Mouse (Mus musculus) forebrain, embryonic 16.5 days (tissue): ENCODE data around the gene A930017K11Rik. TPM values are rescaled to one million over a fixed set of nuclear protein-coding genes. Genes with fewer than 3 reads are reported as not detected.

Source experiments
- ATAC-seq: fragments of 200-750 bp; cut with Nextera tagmentation; 2 replicates; pipeline ENCODE4 v1.8.0; 2017; ENCODE audit warnings: mild to moderate bottlenecking, moderate library complexity
- H3K27ac ChIP-seq: fragments of 300-500 bp; sonication (generic); 2 replicates; pipeline ENCODE4 v1.5.1; 2014; ENCODE audit warnings: low read length, control low read depth
- H3K27me3 ChIP-seq: fragments of 300-500 bp; sonication (generic); replicated peaks from 2 replicates; pipeline ENCODE4 v1.6.1; 2014; ENCODE audit warnings: low read length; ENCODE audit not compliant: control insufficient read depth, insufficient read depth
- H3K36me3 ChIP-seq: fragments of 300-500 bp; sonication (generic); 2 replicates; pipeline ENCODE4 v1.6.1; 2014; ENCODE audit not compliant: control insufficient read depth, insufficient read depth
- H3K4me1 ChIP-seq: fragments of 300-500 bp; sonication (generic); replicated peaks from 2 replicates; pipeline ENCODE4 v1.6.1; 2014; ENCODE audit warnings: low read length; ENCODE audit not compliant: control insufficient read depth, insufficient read depth
- H3K4me2 ChIP-seq: fragments of 300-500 bp; sonication (generic); 2 replicates; pipeline ENCODE4 v1.6.1; 2014; ENCODE audit warnings: mild to moderate bottlenecking, low read length, control low read depth
- H3K4me3 ChIP-seq: fragments of 300-500 bp; sonication (generic); replicated peaks from 2 replicates; pipeline ENCODE4 v1.5.1; 2014; ENCODE audit warnings: mild to moderate bottlenecking, low read length, control low read depth
- H3K9ac ChIP-seq: fragments of 300-500 bp; sonication (generic); replicated peaks from 2 replicates; pipeline ENCODE4 v1.6.1; 2014; ENCODE audit warnings: low read depth, low read length, control low read depth
- H3K9me3 ChIP-seq: fragments of 300-500 bp; sonication (generic); 2 replicates; pipeline ENCODE4 v1.6.1; 2016; ENCODE audit warnings: low read length; ENCODE audit not compliant: control insufficient read depth
- WGBS: fragments of 180-500 bp; shearing (Covaris S2); extraction: QIAGEN DNeasy Blood & Tissue Kit; methylation state at CpG from one replicate; pipeline ENCODE4 v1.1.7; 2014; 5-methylcytosine and 5-hydroxymethylcytosine counted together
- polyA plus RNA-seq: library from polyadenylated mRNA; unstranded; fragments of >200 nt; fragmentation: Nextera tagmentation; extraction: Ambion mirVana; gene quantifications from 2 replicates; pipeline ENCODE4 v1.2.1, GENCODE M21; 2015

Gene A930017K11Rik
- polyA plus RNA-seq, result 0.21 TPM in 1 of 2 replicates, not detected in the other

- 0 out of 2 replicates have a peak within 1 kb of the TSS, but pooled peaks have one; percentile 2 for H3K9ac ChIP-seq
Observed at GRCm38 (mm10) chr17:25951803-25952623, at the start of gene A930017K11Rik. A930017K11Rik (minus strand) TSS chr17:25952565.

GRCm38 (mm10) chr17:25998425-25998824 is 46.1 kb upstream of the A930017K11Rik start:
- 94% methylated on average over 11 of the region's 11 CpGs for WGBS
- H3K27me3 ChIP-seq, result no peaks in the 10 kb centered on the region
- no peak overlapping the region for H3K4me3 ChIP-seq
- no peak overlapping the region for H3K4me2 ChIP-seq
- H3K4me1 ChIP-seq, result no peaks in the 10 kb centered on the region
- ATAC-seq, result no peak
- H3K27ac ChIP-seq, result no peak overlapping the region
- no peaks in the 10 kb centered on the region for H3K9me3 ChIP-seq
- peaks cover 28% of the 10 kb centered on the region for H3K36me3 ChIP-seq
- H3K9ac ChIP-seq, result no peak overlapping the region

More at GRCm38 (mm10) chr17:25951803-25952623, at the start of gene A930017K11Rik:
- Histone ChIP-seq H3K27me3 (peaks cover 36% of the 10 kb centered on the region), H3K4me1 (peaks cover 11% of the 10 kb centered on the region), H3K4me2 (peak within 1 kb of the TSS; percentile 46), H3K4me3 (peak within 1 kb of the TSS; percentile 34), H3K36me3 (no peaks in the 10 kb centered on the region; the same call in 1 of the 2 replicates), H3K9me3 (no peaks in the 10 kb centered on the region), H3K27ac (no peak within 1 kb of the TSS)
- WGBS, result under 1% methylated on average over 56 of the region's 58 CpGs
- ATAC-seq, result no peak

DNA sequence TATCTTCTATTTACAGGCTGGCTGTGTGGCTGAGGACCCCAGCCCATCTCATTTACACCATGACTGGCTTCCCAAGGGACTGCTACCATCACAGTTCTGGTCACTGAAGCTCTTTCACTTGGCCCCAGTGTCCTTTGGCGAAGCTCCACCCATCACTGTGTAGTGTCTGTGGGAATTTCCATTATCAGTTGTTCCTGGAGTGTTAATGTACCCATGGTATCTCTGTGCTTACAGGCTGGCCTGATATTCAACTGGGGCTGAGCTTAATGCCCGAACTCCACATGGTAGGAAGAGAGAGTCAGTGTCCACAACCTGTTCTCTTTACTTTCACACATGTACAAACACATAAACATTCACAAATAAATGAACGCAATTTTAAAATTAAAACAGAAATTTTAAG is 41.1 kb upstream of the A930017K11Rik start:
- Histone ChIP-seq H3K4me1 (no peaks in the 10 kb centered on the region), H3K4me3 (no peak overlapping the region), H3K9me3 (no peaks in the 10 kb centered on the region), H3K9ac (no peak overlapping the region), H3K36me3 (peaks cover 48% of the 10 kb centered on the region), H3K27ac (no peak overlapping the region), H3K4me2 (no peak overlapping the region), H3K27me3 (no peaks in the 10 kb centered on the region)
- no peak for ATAC-seq
- 91% methylated on average over 3 of the region's 3 CpGs for WGBS

GRCm38 (mm10) chr17:25992274-25992673 is 39.9 kb upstream of the A930017K11Rik start:
- Histone ChIP-seq H3K4me2 (no peak overlapping the region), H3K4me3 (no peak overlapping the region), H3K36me3 (peaks cover 40% of the 10 kb centered on the region), H3K27ac (no peak overlapping the region), H3K9ac (no peak overlapping the region), H3K4me1 (no peaks in the 10 kb centered on the region), H3K27me3 (no peaks in the 10 kb centered on the region), H3K9me3 (no peaks in the 10 kb centered on the region)
- no peak for ATAC-seq
- 93% methylated on average over 4 of the region's 4 CpGs for WGBS

- no peak for ATAC-seq
Observed at GRCm38 (mm10) chr17:25990331-25990730, 38.0 kb upstream of the A930017K11Rik start.

GRCm38 (mm10) chr17:25985306-25986294 is 33.2 kb upstream of the A930017K11Rik start, which contains the start of gene Capn15:
Capn15 (minus strand) TSS chr17:25985796.
- peak within 1 kb of the TSS; percentile 92 for H3K9ac ChIP-seq
- H3K36me3 ChIP-seq, result peaks cover 11% of the 10 kb centered on the region; the same call in 1 of the 2 replicates
- H3K4me3 ChIP-seq, result peak within 1 kb of the TSS; percentile 91
- H3K4me1 ChIP-seq, result peaks cover 22% of the 10 kb centered on the region
- ATAC-seq, result peak; percentile 100
- H3K9me3 ChIP-seq, result no peaks in the 10 kb centered on the region
- peak within 1 kb of the TSS; percentile 81 for H3K4me2 ChIP-seq
- H3K27me3 ChIP-seq, result no peaks in the 10 kb centered on the region
- under 1% methylated on average over 91 of the region's 91 CpGs for WGBS
- peak within 1 kb of the TSS; percentile 87 for H3K27ac ChIP-seq

More at GRCm38 (mm10) chr17:25990331-25990730, 38.0 kb upstream of the A930017K11Rik start:
- Histone ChIP-seq H3K4me3 (no peak overlapping the region), H3K9ac (no peak overlapping the region), H3K36me3 (peaks cover 38% of the 10 kb centered on the region), H3K27me3 (no peaks in the 10 kb centered on the region), H3K9me3 (no peaks in the 10 kb centered on the region), H3K4me1 (peaks cover 3% of the 10 kb centered on the region; the same call in 1 of the 2 replicates), H3K27ac (no peak overlapping the region), H3K4me2 (no peak overlapping the region)
- 95% methylated on average over 5 of the region's 5 CpGs for WGBS

DNA sequence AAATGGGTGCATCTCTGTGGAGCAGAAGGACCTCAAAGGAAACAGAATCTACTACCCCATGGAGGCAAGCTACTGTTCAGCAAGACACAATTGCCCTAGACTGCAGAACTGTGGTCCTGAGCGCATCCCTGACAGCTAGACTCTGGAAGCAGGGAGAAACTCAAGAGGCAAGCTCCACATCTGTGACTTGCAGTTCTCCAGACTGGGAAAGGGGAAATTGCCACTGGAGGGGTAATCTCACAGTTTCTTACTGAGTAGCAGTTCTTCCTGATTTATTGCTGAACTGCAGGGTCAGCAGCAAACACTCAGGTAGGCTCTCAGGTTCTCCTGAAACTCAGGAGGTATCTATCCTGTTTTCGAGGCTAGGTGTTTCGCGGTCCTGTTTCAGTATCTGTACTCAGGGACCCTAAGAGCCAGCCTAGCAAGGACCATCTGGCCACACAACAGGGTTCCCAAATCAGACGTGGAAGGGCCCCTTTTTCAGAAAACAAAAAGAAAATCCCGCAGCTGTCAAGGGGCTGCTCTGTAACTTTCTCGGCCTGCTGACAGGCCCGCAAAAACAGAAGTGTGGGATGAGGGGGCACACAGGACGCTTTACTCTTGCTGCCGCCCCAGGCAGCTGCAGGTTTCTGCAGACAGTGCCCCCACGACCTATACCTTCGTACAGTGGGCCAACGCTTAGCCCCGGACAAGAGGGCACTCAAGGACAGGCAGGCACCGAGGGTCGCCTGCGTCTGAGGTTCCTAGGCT is 32.4 kb upstream of the A930017K11Rik start:
- Histone ChIP-seq H3K9me3 (no peaks in the 10 kb centered on the region), H3K4me3 (peak overlapping the region; percentile 91), H3K36me3 (0 out of 2 replicates have a peak, but pooled peaks cover 4% of the 10 kb centered on the region), H3K4me1 (peaks cover 22% of the 10 kb centered on the region), H3K4me2 (peak overlapping the region; percentile 81), H3K27me3 (no peaks in the 10 kb centered on the region), H3K27ac (peak overlapping the region; percentile 87), H3K9ac (peak overlapping the region; percentile 92)
- no peak for ATAC-seq
- WGBS, result 13% methylated on average over 17 of the region's 17 CpGs

- WGBS, result 100% methylated on average over 1 of the region's 1 CpGs
- Histone ChIP-seq H3K36me3 (no peaks in the 10 kb centered on the region), H3K27ac (no peak overlapping the region), H3K4me3 (peak overlapping the region; percentile 91; the same call in 1 of the 2 replicates), H3K4me2 (peak overlapping the region; percentile 81), H3K27me3 (no peaks in the 10 kb centered on the region), H3K9ac (peak overlapping the region; percentile 92; the same call in 1 of the 2 replicates), H3K9me3 (no peaks in the 10 kb centered on the region), H3K4me1 (peaks cover 22% of the 10 kb centered on the region)
- no peak for ATAC-seq
Observed at GRCm38 (mm10) chr17:25984066-25984465, 31.7 kb upstream of the A930017K11Rik start.
